Comparison of ENCODE assay signal across 22 mouse cellular contexts in genomic region chr13:106913125-106913736, GRCm38 (mm10). TPM values are rescaled to one million over a fixed set of nuclear protein-coding genes. Genes with fewer than 3 reads are reported as not detected.
DNase-seq lines count a peak whose midpoint lies in the region; ATAC-seq and TF ChIP-seq lines count a peak whose summit lies in the region.
"Had no signal": no experiment of that assay in that cellular context is flagged by ENCODE, and none has a peak within 500 bp of the region (broad histone marks: within the 10 kb centered on the region; RNA-seq: fewer than 3 reads in every experiment).

No protein-coding gene starts in this region.

- no peak overlapping the region for H3K9ac ChIP-seq in heart, embryonic 11.5 days (ENCODE audit: low read depth, low read length)
- H3K9ac ChIP-seq in intestine, embryonic 16.5 days (ENCODE audit: low read depth, low read length), result no peak overlapping the region
- no peak overlapping the region for H3K9ac ChIP-seq in liver, embryonic 15.5 days
- H3K9ac ChIP-seq: embryonic facial prominence, embryonic 15.5 days; forebrain, embryonic 15.5 days; hindbrain, embryonic 12.5 days; midbrain, embryonic 13.5 days had no signal

- peak; percentile 69; the same call in 1 of the 2 replicates for ATAC-seq in heart, embryonic 11.5 days (replicated peaks; ENCODE audit: insufficient number of reproducible peaks, low FRiP score, low TSS enrichment)
- peak; percentile 69 for ATAC-seq in intestine, embryonic 16.5 days
- ATAC-seq in liver, embryonic 15.5 days (ENCODE audit: insufficient read depth), result peak; percentile 72
- ATAC-seq in CD4-positive, CD25-positive, alpha-beta regulatory T cell, adult 4 months, result no peak
- ATAC-seq: forebrain, embryonic 15.5 days; midbrain, embryonic 13.5 days had no signal

- no peak for DNase-seq in heart, postnatal 36 days
- no peak for DNase-seq in left cerebral cortex, adult 2 months (ENCODE audit: extremely low spot score in 1 of 2, low spot score in 2 of 2)
- DNase-seq in gastrocnemius, adult 8-10 months (ENCODE audit: low spot score in 2 of 2), result no peak
- DNase-seq: adrenal gland, postnatal 25 days; cerebellum, adult 8-10 months; cerebellum, postnatal 36 days; heart, postnatal 10 days; kidney, adult 2 months; kidney, postnatal 25 days; lung, adult 18-20 months; lung, postnatal 10 days; right cerebral cortex, postnatal 14 days had no signal

- H3K4me3 ChIP-seq in heart, embryonic 11.5 days (ENCODE audit: low read depth, low read length), result no peak overlapping the region
- no peak overlapping the region for H3K4me3 ChIP-seq in intestine, embryonic 16.5 days (ENCODE audit: low read length)
- H3K4me3 ChIP-seq in liver, embryonic 15.5 days (replicated peaks), result no peak overlapping the region
- no peak overlapping the region for H3K4me3 ChIP-seq in left cerebral cortex, adult 2 months
- H3K4me3 ChIP-seq: embryonic facial prominence, embryonic 15.5 days; forebrain, embryonic 15.5 days; hindbrain, embryonic 12.5 days; layer of hippocampus, adult 2 months; midbrain, embryonic 13.5 days had no signal

- peak overlapping the region; percentile 62 for H3K27ac ChIP-seq in heart, embryonic 11.5 days (ENCODE audit: low read depth, low read length)
- H3K27ac ChIP-seq in intestine, embryonic 16.5 days (ENCODE audit: low read length), result no peak overlapping the region
- H3K27ac ChIP-seq in liver, embryonic 15.5 days (replicated peaks), result peak overlapping the region; percentile 51
- no peak overlapping the region for H3K27ac ChIP-seq in left cerebral cortex, adult 2 months
- H3K27ac ChIP-seq: embryonic facial prominence, embryonic 15.5 days; forebrain, embryonic 15.5 days; hindbrain, embryonic 12.5 days; layer of hippocampus, adult 2 months; midbrain, embryonic 13.5 days had no signal

- intact Hi-C loops in heart, postnatal 36 days (cut with DNase I), result no loop called here
- intact Hi-C loops in left cerebral cortex, adult 2 months (cut with DNase I), result no loop called here

- no peaks in the 10 kb centered on the region for H3K9me3 ChIP-seq in heart, embryonic 11.5 days (replicated peaks; ENCODE audit: control insufficient read depth, low read length)
- no peaks in the 10 kb centered on the region for H3K9me3 ChIP-seq in intestine, embryonic 16.5 days (ENCODE audit: control insufficient read depth, low read length)
- H3K9me3 ChIP-seq in liver, embryonic 15.5 days (replicated peaks), result no peaks in the 10 kb centered on the region
- H3K9me3 ChIP-seq: embryonic facial prominence, embryonic 15.5 days; forebrain, embryonic 15.5 days; hindbrain, embryonic 12.5 days; midbrain, embryonic 13.5 days had no signal

- 39% methylated on average over 3 of the region's 3 CpGs for WGBS in heart, embryonic 11.5 days (ENCODE audit: insufficient replicate concordance)
- 39% methylated on average over 3 of the region's 3 CpGs for WGBS in intestine, embryonic 16.5 days
- WGBS in liver, embryonic 15.5 days (ENCODE audit: insufficient replicate concordance), result 28% methylated on average over 3 of the region's 3 CpGs

- no peaks in the 10 kb centered on the region for H3K27me3 ChIP-seq in heart, embryonic 11.5 days (ENCODE audit: control insufficient read depth, insufficient read depth, low read length)
- H3K27me3 ChIP-seq in intestine, embryonic 16.5 days (replicated peaks; ENCODE audit: control insufficient read depth, insufficient read depth, low read length), result no peaks in the 10 kb centered on the region
- no peaks in the 10 kb centered on the region for H3K27me3 ChIP-seq in liver, embryonic 15.5 days
- H3K27me3 ChIP-seq: CH12.LX; embryonic facial prominence, embryonic 15.5 days; forebrain, embryonic 15.5 days; hindbrain, embryonic 12.5 days; midbrain, embryonic 13.5 days had no signal

- H3K4me1 ChIP-seq in heart, embryonic 11.5 days (ENCODE audit: control insufficient read depth, insufficient read depth, low read length), result peaks cover 10% of the 10 kb centered on the region; the same call in 1 of the 2 replicates
- H3K4me1 ChIP-seq in intestine, embryonic 16.5 days (ENCODE audit: control insufficient read depth, insufficient read depth, low read length), result no peaks in the 10 kb centered on the region
- H3K4me1 ChIP-seq in liver, embryonic 15.5 days (replicated peaks), result peaks cover 24% of the 10 kb centered on the region
- H3K4me1 ChIP-seq: embryonic facial prominence, embryonic 15.5 days; forebrain, embryonic 15.5 days; hindbrain, embryonic 12.5 days; midbrain, embryonic 13.5 days had no signal

- no peak overlapping the region for H3K4me2 ChIP-seq in heart, embryonic 11.5 days
- H3K4me2 ChIP-seq in intestine, embryonic 16.5 days (ENCODE audit: low read depth, low read length), result no peak overlapping the region
- H3K4me2 ChIP-seq in liver, embryonic 15.5 days, result no peak overlapping the region; the same call in 1 of the 2 replicates
- H3K4me2 ChIP-seq: embryonic facial prominence, embryonic 15.5 days; forebrain, embryonic 15.5 days; hindbrain, embryonic 12.5 days; midbrain, embryonic 13.5 days had no signal

- peaks cover 5% of the 10 kb centered on the region for H3K36me3 ChIP-seq in heart, embryonic 11.5 days (ENCODE audit: control insufficient read depth, insufficient read depth, low read length)
- H3K36me3 ChIP-seq in intestine, embryonic 16.5 days (ENCODE audit: control insufficient read depth, insufficient read depth, low read length), result peaks cover 3% of the 10 kb centered on the region; the same call in 1 of the 2 replicates
- H3K36me3 ChIP-seq in liver, embryonic 15.5 days (replicated peaks), result peaks cover 22% of the 10 kb centered on the region

- TF ChIP-seq CTCF in left cerebral cortex, adult 2 months (IDR thresholded peaks at IDR 0.05), result no peak

RNA-seq across cellular contexts. Expression of gene Ipo11, which starts 23.5 kb away (rescaled TPM):
- 76.3 and 90.9 TPM in 2 replicates for polyA plus RNA-seq in heart, embryonic 11.5 days (2014; fragmentation: Nextera tagmentation; extraction: Ambion mirVana)
- total RNA-seq in heart, postnatal 36 days (2021), result 10 to 100 TPM; 20.7 to 26.8 TPM
- polyA plus RNA-seq in intestine, embryonic 16.5 days (2015; fragmentation: Nextera tagmentation; extraction: Ambion mirVana), result 37.4 and 39.3 TPM in 2 replicates
- polyA plus RNA-seq in liver, embryonic 15.5 days (2015; fragmentation: Nextera tagmentation; extraction: Ambion mirVana), result 26.9 and 28.2 TPM in 2 replicates
- total RNA-seq in left cerebral cortex, adult 2 months (2021), result 10 to 100 TPM; 58.9 to 59.3 TPM
- 10 to 100 TPM; 15.1 to 19.8 (median 15.9) TPM for total RNA-seq in gastrocnemius, adult 8-10 months (2022)
- 10 to 100 TPM; 24.3 to 29.5 TPM for polyA plus RNA-seq in CD4-positive, CD25-positive, alpha-beta regulatory T cell, adult 4 months (2017; shearing (Covaris generic))

RNA-seq across cellular contexts. Expression of gene Dimt1, which starts 33.7 kb away (rescaled TPM):
- polyA plus RNA-seq in heart, embryonic 11.5 days (2014; fragmentation: Nextera tagmentation; extraction: Ambion mirVana), result 37.6 and 41.1 TPM in 2 replicates
- total RNA-seq in heart, postnatal 36 days (2021), result 1 to 10 TPM; 7.1 to 9.1 TPM
- 26.4 and 30.1 TPM in 2 replicates for polyA plus RNA-seq in intestine, embryonic 16.5 days (2015; fragmentation: Nextera tagmentation; extraction: Ambion mirVana)
- polyA plus RNA-seq in liver, embryonic 15.5 days (2015; fragmentation: Nextera tagmentation; extraction: Ambion mirVana), result 13.7 and 14.4 TPM in 2 replicates
- total RNA-seq in left cerebral cortex, adult 2 months (2021), result 10 to 100 TPM; 21.0 to 23.1 TPM
- 1 to 10 TPM; 5.2 to 8.0 (median 6.7) TPM for total RNA-seq in gastrocnemius, adult 8-10 months (2022)
- 10 to 100 TPM; 27.8 to 30.3 TPM for polyA plus RNA-seq in CD4-positive, CD25-positive, alpha-beta regulatory T cell, adult 4 months (2017; shearing (Covaris generic))

Comparison
In these comparisons a context has a peak if more than half of its experiments do, and no peak if none do; other contexts are left out.
1. H3K27ac ChIP-seq: peak in heart, embryonic 11.5 days (single experiment) and liver, embryonic 15.5 days (single experiment); none in intestine, embryonic 16.5 days (single experiment) and left cerebral cortex, adult 2 months (single experiment).